Mouse (Mus musculus) induced T-regulatory cell, adult 2 months (primary cell): Measurements from ENCODE around the gene Gm44790.
A peak's percentile ranks its signal among the peaks of the same experiment; 100 is the strongest.
"Not testable (repeated sequence)": the region's sequence is repeated elsewhere in the genome, so short reads cannot be mapped to it uniquely, and the experiment has no call there.

ENCODE experiments used
- DNase-seq: peaks from one replicate; pipeline ENCODE4 v3.0.0-alpha.2; 2012; ENCODE audit warnings: low read depth

Gm44790 gene

GRCm38 (mm10) chr6:86426358-86426757, at the start of gene Gm44790:
Gm44790 (plus strand) TSS chr6:86426658.
- DNase-seq: no peak

GRCm38 (mm10) chr6:86378341-86378740, 48.1 kb upstream of the Gm44790 start:
- no peak for DNase-seq

- not testable (repeated sequence) for DNase-seq
Observed at GRCm38 (mm10) chr6:86380112-86380511, 46.3 kb upstream of the Gm44790 start.

GRCm38 (mm10) chr6:86382551-86382950, 43.9 kb upstream of the Gm44790 start:
- DNase-seq: no peak

- DNase-seq: no peak
Observed at GRCm38 (mm10) chr6:86383370-86383769, 43.1 kb upstream of the Gm44790 start.

GRCm38 (mm10) chr6:86384692-86385091, 41.8 kb upstream of the Gm44790 start:
- DNase-seq: no peak

GRCm38 (mm10) chr6:86385362-86386104, 40.9 kb upstream of the Gm44790 start:
- DNase-seq: no peak

- DNase-seq: no peak
Observed at GRCm38 (mm10) chr6:86387313-86387712, 39.1 kb upstream of the Gm44790 start.

GRCm38 (mm10) chr6:86388461-86388860, 38.0 kb upstream of the Gm44790 start:
- no peak for DNase-seq

- peak; percentile 63 for DNase-seq
Observed at GRCm38 (mm10) chr6:86391326-86391725, 35.1 kb upstream of the Gm44790 start.

GRCm38 (mm10) chr6:86393187-86393586, 33.3 kb upstream of the Gm44790 start:
- no peak for DNase-seq

- no peak for DNase-seq
Observed at GRCm38 (mm10) chr6:86394078-86394720, 32.3 kb upstream of the Gm44790 start.

- no peak for DNase-seq
Observed at GRCm38 (mm10) chr6:86395021-86395420, 31.4 kb upstream of the Gm44790 start.

- no peak for DNase-seq
Observed at GRCm38 (mm10) chr6:86395969-86396368, 30.5 kb upstream of the Gm44790 start.

- peak; percentile 89 for DNase-seq
Observed at GRCm38 (mm10) chr6:86396581-86397256, 29.7 kb upstream of the Gm44790 start, which contains the start of gene Pcyox1. Pcyox1 (minus strand) TSS chr6:86397154.

- DNase-seq: no peak
Observed at GRCm38 (mm10) chr6:86397257-86397980, 29.0 kb upstream of the Gm44790 start.

GRCm38 (mm10) chr6:86398986-86399385, 27.5 kb upstream of the Gm44790 start:
- no peak for DNase-seq

- DNase-seq: no peak
Observed at GRCm38 (mm10) chr6:86399995-86400394, 26.5 kb upstream of the Gm44790 start.

- peak; percentile 86 for DNase-seq
Observed at GRCm38 (mm10) chr6:86400972-86401371, 25.5 kb upstream of the Gm44790 start.

GRCm38 (mm10) chr6:86402681-86403607, 23.5 kb upstream of the Gm44790 start:
- DNase-seq: no peak

- DNase-seq: peak; percentile 91
Observed at GRCm38 (mm10) chr6:86403728-86404099, 22.7 kb upstream of the Gm44790 start.
